Mouse (Mus musculus): ENCODE measurements around the gene Foxc2.

Foxc2 gene

DNA sequence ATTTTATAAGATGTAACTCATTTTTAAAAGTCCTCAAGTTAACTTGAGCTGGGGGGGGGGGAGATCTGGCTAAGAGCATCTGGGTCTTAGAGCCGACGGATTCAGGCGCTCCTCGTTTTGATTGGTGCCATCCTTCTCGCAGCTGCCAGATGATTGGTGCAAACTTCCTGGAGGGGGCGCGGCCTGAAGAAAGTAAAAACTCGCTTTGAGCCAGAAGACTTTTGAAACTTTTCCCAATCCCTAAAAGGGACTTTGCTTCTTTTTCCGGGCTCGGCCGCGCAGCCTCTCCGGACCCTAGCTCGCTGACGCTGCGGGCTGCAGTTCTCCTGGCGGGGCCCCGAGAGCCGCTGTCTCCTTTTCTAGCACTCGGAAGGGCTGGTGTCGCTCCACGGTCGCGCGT is at the start of gene Foxc2:
Gene Foxc2 (plus strand): TSS at position 224 of the 400 bp plus-strand sequence.
- no peak for ATAC-seq (ENCODE audit: insufficient number of reproducible peaks, low FRiP score, low TSS enrichment)

DNA sequence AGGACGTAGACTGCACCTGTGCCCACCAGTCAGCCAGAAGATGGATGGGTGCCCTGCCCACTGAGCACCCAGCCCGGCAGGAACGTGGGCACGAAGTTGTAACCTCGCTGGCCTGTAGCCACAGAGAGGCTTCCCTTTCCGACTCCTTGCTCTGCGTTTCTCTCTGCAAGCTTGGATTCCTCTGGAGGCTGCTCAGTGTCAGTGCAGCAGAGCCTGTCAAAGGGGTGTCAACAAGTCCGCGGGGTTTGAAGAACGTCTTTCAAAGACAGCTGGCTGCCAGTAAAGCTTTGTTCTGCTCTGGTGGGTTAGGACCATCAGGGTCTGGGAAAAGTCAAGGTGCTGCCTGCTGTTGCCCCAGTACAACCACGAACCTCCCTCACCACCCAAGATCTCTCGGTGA is 44.5 kb upstream of the Foxc2 start:
- ATAC-seq (ENCODE audit: insufficient number of reproducible peaks, low FRiP score, low TSS enrichment), result no peak

DNA sequence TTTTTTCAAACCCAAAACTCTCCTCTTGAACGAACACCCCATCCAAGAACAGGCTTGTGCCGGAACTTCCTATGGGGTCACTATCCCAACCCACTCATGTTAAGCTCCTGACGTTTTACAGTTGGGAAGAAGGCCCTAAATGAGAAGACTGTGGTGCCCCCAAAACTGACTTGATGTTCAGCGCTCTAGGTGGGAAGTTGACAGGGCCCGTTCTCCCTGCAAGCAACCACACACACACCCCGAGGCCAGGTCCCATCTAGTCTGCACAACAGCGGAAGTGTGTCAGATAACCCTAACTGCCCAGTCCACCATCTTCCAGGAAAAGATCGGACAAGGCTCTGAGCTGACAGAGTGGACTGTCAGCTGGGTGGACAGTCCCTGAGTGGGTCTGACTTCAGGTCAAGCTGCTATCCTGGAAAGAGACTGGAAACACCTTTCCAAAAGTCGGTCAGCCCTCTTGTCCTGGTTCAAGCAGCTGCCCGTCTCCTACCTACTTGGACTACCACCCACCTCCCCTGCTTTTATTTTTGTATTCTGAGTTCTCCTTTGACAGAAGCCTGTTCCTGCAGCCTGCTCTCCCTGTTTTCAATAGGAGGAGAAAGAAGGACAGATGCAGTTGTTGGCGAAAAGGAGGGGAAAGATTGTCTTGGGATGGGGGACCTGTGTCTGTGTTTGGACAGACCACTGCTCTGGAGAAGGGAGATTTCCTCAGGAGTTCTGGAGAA is 43.4 kb upstream of the Foxc2 start:
- ATAC-seq (ENCODE audit: insufficient number of reproducible peaks, low FRiP score, low TSS enrichment), result no peak

DNA sequence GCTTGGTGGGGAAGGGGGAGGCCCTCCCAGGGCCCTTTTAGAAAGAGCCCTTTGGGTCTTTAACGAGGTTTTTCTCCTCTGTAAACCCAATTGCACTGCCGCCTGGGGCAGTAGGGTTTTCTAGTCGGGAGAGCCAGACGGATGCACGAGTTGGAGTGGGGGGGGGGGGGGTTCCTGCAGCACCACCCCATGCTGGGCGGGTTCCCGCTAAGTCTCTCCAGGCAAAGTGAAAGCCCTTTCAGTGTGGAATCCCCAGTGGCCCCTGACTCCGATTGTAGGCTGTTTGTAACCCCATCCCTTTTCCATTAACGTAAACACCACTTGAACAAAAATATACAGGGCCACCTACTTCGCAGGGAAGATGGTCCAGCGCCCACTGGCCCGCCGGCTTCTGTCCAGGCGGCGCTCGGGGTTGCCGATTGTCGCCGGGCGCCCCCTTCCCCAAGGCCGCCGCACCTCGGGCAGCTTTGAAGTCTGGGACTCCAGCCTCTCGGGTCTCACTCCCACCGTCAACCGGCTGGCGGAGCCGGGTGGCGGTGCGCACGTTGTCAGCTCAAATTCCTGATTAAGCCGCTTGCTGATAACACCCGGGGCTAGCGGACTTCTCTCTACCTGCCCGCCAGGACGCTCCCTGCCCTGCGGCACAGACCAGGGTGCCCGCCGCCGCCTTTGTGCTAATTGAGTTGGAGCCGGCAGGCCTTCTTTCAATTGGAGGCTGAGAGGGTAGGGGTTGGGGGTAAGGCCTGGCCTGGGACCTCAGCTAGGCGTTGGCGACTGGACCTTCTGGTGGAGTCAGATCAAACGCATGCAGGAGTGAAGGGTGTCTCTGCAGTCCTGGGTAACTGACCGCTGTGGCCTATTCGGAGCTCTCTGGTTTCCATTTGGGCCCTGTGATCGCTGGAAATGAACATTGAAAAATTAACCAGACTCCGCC is 42.5 kb upstream of the Foxc2 start:
- ATAC-seq (ENCODE audit: insufficient number of reproducible peaks, low FRiP score, low TSS enrichment), result no peak

DNA sequence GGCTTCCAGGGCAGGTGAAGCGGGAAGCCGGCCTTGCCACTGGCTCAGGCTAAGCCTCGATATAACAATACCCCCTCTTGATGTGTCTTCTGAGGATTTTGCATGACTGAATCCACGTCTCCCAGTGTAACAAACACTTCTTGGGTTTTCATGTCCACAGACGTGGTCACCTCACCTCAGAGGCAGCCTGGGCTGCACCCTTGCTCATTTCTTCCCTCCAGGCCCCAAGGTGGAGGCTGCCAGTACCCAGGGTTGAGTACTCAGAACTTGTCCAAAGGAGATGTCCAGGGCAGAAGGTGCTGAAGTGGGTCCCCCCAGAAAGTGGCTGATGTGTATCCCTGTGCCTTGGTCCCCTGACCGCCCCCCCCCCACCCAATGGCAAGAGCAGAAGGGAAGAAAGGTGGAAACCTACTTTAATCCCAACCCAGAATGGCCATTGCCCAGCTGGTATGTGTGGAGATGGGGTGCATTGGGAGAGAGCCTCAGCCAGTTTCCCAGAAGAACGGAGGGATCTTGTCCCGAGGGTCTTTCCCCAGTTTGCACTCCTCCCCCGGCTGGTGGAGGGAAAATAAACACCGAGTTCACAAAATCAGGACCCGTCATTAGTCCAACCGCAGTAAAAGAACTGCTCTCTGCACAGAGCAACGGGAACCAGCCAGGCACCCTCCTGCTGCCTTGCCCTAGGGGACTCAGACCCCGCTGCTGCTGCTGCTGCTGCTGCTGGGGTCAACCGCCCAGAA is 41.7 kb upstream of the Foxc2 start:
- no peak for ATAC-seq (ENCODE audit: insufficient number of reproducible peaks, low FRiP score, low TSS enrichment)

DNA sequence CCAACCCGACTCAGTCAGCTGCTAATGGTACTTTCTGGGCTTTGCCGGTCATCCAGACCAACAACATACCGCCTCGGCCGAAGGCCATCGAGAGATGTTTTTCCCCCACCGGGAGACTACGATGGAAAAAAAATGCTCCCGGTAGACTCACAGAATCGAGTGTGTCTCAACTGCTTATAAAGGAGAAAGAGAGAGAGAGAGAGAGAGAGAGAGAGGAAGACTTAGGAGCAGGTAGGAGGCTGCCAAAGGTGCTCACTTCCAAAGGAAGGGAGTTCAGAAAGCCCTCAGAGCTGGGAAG is 41.2 kb upstream of the Foxc2 start:
- ATAC-seq (ENCODE audit: insufficient number of reproducible peaks, low FRiP score, low TSS enrichment), result no peak

DNA sequence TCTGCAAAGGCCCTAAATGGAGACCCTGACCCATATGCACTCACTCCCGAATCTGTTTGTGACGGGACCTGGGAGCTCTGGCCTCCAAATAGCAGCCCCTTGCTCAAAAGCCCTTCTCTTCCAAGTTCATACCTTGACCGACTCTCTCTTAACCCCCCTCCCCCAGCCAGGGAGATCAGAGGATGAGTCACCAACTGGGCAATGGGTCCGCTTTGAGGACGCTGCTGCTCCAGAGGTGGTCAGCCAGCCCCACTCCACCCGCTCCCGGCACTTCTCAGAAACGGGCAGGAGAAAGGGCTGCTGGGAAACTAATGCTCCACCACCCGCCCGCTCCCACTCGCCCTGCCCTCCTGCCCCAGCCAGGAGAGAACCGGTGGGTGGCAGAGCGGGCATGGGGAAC is 40.0 kb upstream of the Foxc2 start:
- no peak for ATAC-seq (ENCODE audit: insufficient number of reproducible peaks, low FRiP score, low TSS enrichment)

DNA sequence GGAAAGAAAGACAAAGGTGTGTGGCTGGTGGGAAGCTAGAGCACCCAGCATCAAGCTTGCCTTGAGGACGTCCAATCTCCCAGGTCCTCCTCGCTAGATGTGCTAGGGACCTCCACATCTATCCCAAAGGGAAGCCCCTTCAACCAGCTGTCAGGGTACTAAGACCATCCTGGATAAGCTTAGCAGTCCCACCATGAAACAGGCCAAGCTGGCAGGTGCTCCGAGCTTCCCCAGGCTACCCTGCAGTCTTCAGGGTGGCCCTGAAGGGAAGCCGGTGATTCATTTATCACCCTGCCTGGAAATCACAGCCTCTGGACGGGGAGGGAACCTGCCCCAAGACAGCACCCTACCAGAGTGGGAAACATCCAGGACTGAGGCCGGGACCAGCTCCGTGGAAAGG is 39.4 kb upstream of the Foxc2 start:
- ATAC-seq (ENCODE audit: insufficient number of reproducible peaks, low FRiP score, low TSS enrichment), result no peak

DNA sequence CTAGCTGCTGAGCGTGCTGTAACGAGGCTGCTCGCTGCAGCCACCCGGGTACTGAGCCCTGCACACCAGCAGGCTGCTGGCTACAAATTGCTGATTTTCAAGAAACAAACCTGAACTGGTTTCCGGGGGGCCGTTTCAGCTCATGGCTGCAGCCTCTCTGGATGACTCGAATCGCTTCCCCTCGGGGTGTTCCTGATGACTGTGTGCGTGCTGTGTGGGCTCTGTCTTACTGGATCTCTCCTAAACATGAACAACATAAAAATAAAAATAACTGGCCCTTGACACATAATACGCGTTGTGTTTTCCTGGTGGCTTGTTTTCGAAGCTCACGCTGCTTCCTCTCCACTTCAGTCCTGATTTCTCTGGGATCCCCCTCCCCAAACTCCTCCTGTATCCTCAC is 37.2 kb upstream of the Foxc2 start:
- no peak for ATAC-seq (ENCODE audit: insufficient number of reproducible peaks, low FRiP score, low TSS enrichment)

DNA sequence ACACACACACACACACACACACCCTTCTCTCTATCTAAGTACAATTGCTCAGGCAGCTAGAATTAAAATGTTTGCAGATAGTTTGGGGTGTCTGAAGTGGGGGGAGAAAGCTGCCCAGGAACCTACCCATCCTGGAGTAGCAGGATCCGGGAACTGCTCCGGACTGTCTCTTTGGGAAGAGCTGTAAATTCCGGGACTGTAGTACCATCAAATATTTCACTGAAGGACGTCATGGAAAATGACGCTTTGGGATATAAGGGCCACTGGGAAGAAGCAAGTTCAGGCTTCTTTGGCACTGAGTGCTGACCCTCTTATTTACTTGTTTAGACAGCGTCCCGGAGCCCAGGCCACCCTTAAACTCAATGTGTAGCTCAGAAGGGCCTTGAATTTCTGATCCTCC is 36.8 kb upstream of the Foxc2 start:
- no peak for ATAC-seq (ENCODE audit: insufficient number of reproducible peaks, low FRiP score, low TSS enrichment)

DNA sequence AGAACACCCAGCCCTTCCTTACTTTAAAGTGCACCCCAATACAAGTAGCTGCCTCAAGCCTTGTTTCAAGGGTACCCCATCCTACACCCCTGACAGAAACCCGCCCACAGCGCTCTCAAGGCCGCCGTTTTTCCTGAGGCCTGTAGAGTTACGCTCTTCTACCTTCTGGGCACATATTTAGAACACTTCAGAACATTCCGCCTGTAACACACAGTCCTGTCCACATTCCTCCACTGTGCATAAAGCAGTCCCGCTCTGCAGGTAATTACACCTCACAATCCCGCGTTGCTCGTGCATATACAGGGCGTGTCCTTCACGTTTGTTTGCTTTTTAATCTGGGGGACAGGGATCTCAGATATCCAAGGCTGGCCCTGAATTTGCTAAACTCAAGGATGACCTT is 36.0 kb upstream of the Foxc2 start:
- ATAC-seq (ENCODE audit: insufficient number of reproducible peaks, low FRiP score, low TSS enrichment), result no peak

DNA sequence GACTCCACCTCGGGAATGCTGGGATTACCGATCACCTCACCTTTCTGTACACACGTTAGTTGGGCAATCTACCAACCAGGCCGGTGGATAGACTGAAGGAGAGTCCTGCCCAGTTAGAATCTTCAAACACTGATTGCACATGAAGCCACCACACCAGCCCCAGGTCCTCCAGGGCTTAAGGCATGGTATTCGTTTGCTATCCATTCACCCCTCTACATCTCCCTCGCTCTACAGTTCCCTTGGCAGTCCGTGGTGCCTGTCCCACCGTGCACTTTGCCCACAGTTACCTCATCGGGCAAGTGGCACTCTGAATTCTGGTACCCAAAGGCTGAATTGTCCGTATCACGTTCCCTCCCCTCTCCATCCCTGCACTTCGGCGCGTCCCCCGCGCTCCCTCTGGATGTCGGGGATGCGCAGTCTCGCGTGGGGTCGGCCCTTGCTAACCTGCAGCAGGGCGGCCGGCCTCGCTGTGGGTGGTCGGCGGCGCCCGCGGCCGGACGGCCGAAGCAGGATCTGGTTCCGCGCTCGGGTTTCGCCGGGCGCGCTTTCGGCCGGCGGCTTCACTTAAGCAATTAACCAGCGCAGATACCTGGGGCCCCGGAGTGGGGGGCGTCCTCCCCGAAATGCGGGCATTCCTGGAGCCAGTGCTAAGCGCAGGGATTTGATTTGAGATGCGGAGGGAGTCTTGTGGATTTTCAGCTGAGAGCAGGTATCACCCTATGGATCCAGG is 35.4 kb upstream of the Foxc2 start:
- ATAC-seq (ENCODE audit: insufficient number of reproducible peaks, low FRiP score, low TSS enrichment), result no peak

DNA sequence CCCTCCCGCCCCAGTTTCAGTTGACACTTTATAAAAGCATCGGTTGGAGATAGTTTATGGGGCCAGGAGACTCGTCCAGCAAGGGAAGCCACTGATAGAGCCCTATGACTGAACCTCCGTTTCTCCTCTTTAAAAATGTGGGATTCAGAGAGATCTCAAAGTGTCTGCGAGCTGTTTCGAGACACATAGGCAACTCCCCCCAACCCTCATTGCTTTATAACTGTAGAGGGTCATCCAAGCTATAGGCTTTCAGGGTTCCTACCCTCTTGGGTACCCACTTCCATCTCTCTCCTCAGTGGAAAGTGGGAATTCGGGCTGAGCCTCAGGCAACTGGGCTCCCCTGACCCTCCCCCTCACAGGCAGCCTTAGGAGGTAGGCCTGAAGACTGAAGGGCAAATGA is 34.6 kb upstream of the Foxc2 start:
- no peak for ATAC-seq (ENCODE audit: insufficient number of reproducible peaks, low FRiP score, low TSS enrichment)

DNA sequence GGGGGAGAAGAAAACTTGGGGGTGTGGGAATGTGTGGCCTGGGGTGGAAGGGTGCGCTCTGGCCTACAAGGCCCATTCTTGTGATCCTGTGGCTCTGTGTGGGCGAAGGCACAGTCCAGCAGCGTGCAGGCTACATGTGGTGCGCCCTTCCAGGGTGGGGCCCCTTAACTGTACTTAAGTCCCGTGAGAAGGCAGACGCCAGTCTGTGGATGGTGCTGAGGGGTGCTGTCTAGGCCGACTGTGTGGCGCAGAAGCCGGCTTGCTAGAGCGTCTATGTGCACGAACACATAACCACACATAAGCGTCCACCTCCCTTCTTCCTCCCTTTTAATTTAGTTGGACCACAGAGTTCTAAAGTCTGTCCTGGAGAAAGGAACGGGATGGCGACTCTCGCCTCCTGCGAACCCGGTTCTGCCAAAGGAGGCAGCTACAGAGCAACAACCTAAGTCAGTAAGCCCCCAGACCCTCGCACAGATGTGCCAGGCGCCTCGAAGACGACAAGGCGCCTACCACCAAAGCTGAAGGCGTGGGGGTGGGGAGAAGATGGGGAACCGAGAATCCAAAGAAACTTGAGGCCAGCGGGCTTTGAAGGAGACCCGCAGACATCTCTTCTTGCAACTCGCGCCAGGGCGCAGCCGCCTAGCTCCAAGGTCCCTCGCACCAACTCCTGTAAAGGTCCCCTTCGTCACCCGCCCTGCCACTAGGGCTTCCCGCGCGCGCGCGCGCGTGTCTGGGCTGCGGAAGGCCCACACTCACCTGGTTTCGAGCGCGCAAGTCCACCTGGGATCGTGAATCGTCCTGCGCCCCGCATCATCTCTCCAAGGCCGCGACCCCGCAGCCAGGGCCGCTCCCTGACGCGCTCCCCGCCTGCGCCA is 33.5 kb upstream of the Foxc2 start:
- ATAC-seq (ENCODE audit: insufficient number of reproducible peaks, low FRiP score, low TSS enrichment), result no peak

DNA sequence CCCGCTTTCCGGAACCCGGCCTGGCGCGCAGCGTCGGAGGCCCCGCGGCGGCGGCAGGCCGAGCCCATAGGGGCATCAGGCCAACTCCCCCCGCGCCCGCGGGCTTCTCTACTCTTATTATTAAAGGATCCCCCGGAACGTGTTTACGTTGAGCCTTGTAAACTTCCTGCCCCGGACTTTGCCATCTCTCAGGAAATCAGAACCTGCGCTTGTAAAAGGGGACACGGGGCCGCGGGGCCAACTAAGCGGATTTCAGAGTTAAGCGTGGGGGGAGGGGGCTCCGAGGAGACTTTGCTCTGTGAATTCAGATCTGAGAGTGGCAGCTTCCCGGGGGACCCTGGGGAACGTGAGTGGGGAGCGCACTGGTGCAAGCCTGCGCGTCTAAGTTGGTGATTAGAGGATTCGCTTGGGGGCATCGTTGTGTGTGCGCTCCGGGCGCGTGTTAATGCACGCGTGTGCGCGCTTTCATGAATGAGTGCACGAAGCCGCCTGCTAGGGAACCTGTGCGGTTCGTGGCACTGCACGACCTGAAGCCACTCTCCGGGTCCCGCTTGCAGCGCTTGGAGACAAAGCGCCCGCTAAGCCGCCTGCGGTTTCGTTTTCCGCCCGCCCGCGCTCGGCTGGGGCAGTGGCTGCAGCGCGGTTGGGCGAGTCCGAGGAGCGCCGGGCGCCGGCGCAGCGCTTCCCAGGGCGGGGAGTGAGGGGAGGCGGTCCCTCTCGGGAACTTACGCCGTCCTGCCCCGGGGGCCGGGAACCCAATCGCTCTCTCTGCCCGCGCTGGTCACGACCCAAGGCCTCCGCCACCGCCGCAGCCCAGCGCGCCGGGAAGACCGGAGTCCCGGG is 32.7 kb upstream of the Foxc2 start:
- no peak for ATAC-seq (ENCODE audit: insufficient number of reproducible peaks, low FRiP score, low TSS enrichment)

DNA sequence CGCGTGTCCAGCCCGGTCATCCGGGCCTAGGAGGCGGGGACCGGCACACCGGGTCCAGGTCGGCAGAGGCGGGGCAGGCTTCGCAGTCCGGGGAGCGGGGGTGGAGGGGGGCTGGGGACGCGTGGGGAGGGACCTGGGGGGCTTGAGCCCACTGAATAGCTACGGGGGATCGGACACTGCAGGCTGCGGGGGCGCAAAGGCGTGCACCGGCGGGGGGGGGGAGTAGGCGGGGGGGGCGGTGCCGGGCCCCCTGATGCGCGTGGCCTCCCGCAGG is 32.1 kb upstream of the Foxc2 start:
- no peak for ATAC-seq (ENCODE audit: insufficient number of reproducible peaks, low FRiP score, low TSS enrichment)

DNA sequence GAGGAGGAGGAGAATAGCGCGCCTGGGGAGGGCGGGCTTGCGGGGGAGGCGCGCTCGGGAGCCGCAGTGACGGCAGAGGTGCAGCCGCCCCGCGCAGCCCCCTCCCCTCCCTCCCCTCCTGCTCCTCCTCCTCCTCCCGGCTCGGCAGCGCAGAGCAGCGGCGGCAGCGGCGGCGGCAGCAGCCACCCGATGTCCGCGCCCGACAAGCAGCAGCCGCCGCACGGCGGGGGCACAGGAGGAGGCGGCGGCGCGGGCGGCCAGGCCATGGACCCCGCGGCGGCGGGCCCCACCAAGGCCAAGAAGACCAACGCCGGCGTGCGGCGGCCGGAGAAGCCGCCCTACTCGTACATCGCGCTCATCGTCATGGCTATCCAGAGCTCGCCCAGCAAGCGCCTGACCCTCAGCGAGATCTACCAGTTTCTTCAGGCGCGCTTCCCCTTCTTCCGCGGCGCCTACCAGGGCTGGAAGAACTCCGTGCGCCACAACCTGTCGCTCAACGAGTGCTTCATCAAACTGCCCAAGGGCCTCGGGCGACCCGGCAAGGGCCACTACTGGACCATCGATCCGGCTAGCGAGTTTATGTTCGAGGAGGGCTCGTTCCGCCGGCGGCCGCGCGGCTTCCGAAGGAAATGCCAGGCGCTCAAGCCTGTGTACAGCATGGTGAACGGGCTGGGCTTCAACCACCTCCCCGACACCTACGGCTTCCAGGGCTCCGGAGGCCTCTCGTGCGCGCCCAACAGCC is 31.6 kb upstream of the Foxc2 start, which contains the start of gene Foxf1:
Gene Foxf1 (plus strand): TSS at position 177 of the 742 bp plus-strand sequence.
- no peak for ATAC-seq (ENCODE audit: insufficient number of reproducible peaks, low FRiP score, low TSS enrichment)

DNA sequence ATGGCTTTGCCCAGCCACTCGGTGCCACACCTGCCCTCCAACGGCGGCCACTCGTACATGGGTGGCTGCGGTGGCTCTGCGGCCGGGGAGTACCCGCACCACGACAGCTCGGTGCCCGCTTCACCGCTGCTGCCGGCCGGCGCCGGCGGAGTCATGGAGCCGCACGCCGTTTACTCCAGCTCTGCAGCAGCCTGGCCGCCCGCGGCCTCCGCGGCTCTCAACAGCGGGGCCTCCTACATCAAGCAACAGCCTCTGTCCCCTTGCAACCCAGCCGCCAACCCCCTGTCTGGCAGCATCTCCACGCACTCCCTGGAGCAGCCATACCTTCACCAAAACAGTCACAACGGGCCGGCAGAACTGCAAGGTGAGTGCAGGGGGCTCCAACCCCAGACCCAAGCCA is 31.0 kb upstream of the Foxc2 start:
- ATAC-seq (ENCODE audit: insufficient number of reproducible peaks, low FRiP score, low TSS enrichment), result no peak
